Mouse (Mus musculus) lung, postnatal 10 days (tissue): ENCODE measurements around the gene Ccdc184.

Source experiments
- DNase-seq: peaks from one replicate; pipeline ENCODE4 v3.0.0; 2021

Gene Ccdc184

DNA sequence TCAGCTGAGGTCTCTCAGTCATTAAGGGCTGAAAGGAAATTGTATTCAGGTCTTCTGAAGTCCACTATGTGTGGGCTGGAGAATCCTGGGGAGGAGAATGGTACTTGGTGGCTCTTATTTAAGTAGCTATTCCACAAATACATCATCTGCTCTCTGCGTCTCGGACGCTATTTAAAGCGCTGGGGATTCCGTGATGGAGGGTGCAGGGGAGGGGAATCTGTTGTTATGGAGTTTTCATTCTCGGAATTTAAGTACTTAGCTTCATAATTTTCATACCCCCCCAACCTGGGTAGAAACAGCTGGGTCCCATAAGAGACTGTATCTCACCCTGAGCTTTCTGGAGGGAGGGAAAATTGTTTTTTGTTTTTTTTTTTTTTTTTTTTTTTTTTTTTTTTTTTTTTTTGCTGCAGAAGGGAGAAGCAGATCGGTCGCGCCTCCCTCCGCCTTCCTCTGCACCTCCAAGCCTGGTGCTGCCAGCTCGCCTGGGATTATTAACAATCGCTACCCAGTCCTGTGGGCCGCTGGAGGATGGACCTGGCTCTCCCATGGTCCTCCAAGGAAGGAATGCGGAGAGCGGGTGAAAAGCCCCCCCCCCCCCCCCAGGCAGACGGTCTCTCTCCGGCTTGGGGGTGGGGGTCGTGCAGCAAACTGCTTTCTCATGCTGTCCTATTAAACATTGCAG lies at the start of gene Ccdc184:
Ccdc184 (plus strand) TSS at position 196 of the 682 bp plus-strand sequence.
- DNase-seq = no peak

DNA sequence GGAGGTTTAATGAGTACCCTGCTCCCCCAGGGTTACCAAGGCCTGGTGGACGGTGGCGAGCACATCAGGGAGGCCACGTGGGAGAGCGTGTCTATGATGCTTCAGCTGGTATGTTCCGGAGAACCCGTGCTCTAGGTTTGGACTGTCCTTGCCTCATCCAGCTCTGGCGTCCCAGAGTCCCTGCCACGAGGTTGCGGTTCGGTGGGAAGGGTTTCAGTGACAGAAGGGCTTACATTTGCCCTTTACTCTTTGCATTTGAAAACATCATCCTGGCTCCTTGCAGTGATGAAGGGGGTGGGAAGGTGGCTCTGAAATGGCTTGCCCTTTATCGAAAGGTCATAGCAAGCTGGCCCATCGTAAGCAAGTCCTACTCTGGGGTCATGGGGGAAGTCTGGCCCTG lies 47.6 kb upstream of the Ccdc184 start:
- DNase-seq = no peak

DNA sequence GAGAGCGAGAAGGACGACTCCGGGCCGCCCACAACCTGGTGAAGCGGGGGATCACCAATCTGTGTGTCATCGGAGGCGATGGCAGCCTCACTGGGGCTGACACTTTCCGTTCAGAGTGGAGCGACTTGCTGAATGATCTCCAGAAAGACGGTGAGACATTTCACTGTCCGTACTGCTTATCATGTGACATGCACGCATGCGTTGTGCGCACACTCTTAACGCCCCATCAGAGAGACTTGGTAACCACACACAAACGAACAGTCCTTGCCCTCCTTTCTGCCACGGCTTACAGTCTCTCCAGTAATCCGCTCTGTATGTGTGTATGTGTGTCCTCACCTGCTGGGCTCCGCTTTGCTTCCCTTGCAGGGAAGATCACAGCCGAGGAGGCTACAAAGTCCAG lies 46.1 kb upstream of the Ccdc184 start:
- no peak for DNase-seq

DNA sequence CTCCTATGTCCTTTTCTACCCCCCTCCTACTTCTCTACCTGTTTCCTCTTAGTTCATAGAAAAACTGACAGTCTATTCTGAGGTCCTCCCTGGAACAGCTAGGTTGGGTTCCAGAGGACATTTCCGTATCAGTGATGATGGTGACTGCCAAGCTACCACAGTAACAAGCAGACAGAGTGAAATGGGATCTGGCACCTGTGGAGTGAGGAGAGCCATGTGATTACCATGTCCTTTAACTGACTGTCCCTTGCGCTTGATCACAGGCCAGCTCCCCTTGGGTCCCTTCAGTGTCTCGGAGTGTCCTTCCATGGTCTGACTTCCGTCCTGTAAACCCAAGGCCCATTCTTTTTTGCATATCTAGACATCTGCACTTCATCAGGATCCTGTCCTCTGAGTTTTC lies 36.0 kb upstream of the Ccdc184 start:
- DNase-seq = no peak

DNA sequence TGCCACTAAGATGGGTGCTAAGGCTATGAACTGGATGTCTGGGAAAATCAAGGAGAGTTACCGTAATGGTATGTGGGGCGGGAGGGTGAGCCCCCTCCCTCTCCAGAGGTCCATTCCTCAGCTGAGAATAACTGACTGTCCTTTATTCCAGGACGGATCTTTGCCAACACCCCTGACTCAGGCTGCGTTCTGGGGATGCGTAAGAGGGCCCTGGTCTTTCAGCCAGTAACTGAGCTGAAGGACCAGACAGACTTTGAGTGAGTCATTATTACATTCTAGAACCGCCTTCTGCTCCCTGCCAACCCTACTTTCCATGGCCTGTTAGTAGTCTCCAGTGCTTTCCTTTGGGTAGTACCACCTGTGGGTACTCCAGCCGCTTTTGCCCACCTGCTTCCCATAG lies 35.5 kb upstream of the Ccdc184 start:
- no peak for DNase-seq

DNA sequence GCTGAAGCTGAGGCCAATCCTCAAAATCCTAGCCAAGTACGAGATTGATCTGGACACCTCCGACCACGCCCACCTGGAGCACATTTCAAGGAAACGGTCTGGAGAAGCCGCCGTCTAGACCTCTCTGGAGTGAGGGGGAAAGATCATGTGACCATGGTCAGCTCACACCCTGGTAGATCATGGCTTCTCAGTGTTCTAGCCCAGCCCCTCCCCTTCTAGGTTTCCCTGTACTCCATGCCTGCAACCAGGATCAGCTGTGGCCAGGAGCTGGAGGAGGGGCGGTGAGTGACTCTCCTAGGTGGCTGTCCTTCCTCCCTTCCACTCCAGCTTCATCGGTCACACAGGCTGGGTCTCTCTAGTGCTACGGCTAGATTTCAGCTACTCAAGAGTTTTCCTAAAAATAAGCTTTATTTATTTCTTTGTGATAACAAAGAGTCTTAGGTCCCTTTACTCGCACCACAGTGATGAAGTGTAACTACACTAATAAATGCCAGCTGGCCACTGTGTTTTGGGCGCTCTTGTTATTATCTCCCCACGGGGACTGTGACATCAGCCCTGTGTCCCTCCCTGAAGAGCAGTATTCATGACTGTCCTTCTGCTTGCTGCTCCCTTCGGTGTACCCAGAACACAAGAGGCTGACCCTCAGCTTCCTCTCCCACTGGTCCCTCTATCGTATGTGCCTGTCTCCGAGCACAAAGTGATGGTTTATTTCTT lies 34.9 kb upstream of the Ccdc184 start:
- peak; percentile 69 for DNase-seq

DNA sequence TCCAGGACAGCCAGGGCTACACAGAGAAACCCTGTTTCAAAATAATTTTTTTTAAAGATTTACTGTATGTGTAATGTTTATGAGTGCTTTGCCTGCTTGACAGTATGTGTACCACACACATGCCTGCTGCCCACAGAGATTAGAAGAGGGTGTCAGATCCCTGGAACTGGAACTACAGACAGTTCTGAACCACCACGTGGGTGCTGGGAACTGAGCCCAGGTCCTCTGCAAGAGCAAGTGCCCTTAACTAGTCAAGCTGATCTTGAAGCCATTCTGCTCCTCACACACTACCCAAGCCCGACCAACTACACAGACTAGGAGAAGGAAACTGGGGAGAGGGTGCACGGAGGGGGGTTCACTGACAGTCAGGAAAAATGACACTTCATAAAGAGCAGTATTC lies 33.5 kb upstream of the Ccdc184 start:
- DNase-seq = no peak

DNA sequence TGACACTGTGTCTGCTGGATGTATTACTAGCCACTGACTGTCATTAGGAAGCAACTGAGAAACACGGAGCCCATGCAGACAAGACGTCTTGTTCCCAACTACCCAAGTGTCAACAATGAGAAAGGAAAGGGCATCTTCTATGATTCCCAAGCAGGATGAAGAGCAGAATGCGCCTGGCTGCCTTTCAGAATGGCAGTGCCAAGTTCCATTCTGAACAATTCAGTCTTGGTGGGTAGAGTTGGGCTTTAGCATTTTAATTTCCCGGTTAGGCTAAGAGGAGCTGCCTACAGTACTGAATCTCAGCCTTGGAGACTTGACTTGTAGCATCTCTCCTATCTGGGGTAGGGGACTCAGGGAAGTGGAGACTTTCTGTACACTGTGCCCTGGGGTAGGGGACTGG lies 32.9 kb upstream of the Ccdc184 start:
- DNase-seq = no peak

DNA sequence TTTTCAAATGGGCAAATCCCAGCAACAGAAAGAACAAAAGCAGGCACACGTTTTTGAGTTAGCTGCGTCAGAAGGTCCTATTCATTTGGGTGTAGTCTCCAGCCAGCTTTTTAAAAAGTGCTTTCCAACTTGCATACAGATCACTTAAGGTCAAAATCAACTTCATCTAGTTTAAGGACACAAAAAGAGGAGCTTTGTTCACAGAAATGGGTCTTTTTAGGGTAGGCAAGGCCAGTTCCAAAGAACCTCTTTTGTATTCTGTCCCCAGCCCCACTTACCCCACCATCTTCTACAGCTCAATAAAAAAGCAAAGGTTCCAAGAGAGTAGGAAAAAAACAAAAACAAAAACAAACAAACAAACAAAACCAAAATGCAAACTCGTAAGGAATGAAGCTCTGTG lies 32.3 kb upstream of the Ccdc184 start:
- no peak for DNase-seq

DNA sequence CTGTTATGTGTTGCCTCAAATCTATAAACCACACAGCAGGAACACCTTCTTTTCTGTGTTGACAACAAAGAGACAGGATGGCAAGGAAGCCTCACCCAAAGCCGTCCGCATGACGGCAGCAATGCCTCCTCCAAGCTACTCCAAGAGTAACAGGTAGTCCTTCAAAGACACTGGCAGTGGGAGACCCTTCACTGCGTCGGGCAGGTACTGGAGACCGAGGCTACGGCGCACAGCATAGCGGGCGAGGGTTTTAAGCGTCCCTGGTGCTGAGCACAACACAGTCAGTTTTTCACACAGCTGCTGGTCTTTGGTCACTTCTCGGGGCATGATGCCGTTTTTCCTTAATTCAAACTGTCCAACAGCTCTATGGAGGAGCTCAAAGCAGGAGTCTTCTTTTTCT lies 31.3 kb upstream of the Ccdc184 start:
- no peak for DNase-seq

DNA sequence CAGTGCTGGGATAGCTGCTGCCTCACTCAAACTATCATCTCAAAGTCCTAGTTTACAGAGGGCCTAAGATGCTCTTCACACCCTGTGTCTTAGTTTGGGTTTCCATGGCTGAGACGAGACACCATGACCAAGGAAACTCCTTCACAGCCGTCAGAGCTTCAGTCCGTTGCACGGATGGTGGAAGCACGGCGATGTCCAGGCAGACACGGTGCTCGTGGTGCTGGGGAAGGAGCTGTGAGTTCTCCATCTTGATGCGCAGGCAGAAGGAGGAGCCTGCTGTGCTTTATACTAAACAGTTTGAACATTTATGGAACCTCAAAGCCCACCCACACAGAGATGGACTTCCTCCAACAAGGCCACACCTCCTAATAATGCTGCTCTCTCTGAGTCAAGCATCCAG lies 30.1 kb upstream of the Ccdc184 start:
- no peak for DNase-seq

DNA sequence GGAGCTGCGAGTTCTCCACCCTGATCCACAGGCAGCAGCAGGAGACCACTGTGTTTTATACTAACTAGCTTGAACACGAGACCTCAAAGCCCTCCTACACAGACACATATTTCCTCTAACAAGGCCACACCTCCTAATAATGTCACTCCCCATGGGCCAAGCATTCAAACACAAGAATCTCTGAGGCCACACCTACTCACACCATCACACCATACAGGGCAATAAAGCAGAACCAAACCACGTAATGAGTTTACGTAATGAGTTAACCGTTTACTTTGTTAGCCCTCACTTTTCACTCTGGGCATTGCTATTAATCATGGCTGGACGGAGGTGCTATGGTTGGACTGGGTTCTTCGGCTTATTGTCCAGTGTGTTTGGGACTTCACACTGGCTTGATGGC lies 27.2 kb upstream of the Ccdc184 start:
- no peak for DNase-seq

DNA sequence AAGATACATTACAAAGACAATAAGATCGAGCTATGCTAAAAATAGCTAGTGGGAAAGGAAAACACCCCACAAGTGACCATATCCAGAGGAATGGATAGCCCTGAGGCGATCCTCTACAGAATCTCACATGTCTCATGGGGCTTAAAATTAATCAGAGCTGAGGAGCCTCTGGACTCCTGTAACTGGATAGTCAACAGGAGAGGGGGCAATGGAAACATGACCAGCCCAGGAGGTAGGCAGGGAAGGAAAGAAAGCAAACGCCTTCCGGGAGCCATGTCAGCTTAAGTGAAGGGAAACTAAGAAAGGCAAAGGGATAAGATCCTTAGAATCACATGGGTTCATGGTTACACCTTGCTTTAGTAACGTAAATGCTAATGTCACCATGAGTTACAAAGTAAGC lies 26.1 kb upstream of the Ccdc184 start:
- no peak for DNase-seq

DNA sequence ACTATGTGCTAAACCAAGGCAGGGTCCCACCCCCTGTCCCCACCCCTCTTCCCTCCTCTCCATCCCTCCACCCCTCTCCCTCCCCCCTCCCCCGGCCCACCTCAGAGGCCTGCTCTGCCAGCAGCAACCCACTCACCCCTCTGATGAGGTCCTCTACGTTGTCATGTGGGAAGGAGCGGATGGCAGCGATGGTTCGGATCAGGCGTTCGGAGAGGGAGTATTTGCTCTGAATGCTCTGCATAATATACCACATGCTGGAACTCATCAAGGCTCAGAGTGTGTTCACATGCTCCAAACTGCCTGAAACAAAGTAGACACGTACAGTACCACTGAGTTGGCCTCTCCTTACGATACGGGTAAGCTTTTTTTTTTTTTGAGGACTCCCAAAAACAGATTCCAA lies 24.4 kb upstream of the Ccdc184 start:
- DNase-seq = no peak

DNA sequence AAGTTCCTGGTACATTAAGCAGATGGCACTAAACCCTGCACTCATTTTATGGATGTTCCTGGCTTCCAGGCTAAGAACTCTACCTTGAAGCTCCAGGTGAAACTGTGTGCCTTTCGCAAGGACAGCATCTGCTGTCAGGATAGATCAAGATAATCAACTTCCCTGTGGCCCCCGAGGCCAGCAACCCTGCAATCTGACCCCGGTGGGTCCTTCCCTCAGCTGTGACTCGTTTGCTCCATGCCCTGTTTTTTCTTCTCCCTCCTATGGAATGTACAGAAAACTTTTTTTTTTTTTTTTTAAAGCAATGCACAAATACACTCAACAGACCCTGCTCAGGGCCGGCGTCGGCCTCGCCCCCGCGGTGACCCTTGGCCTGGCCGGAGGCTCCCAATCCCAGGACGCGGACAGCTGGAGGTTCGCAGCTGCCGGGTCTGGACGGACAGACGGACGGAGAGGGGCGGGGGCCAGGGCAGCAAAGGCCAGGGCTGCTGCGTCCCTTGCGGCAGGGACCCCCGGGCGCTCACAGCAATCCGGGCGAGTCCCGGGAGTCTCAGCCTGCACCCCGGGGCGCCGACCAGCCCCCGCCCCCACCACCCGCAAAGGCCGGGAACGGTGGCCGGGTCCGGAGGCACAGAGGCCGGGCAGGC lies 22.0 kb upstream of the Ccdc184 start:
- DNase-seq = peak; percentile 53

DNA sequence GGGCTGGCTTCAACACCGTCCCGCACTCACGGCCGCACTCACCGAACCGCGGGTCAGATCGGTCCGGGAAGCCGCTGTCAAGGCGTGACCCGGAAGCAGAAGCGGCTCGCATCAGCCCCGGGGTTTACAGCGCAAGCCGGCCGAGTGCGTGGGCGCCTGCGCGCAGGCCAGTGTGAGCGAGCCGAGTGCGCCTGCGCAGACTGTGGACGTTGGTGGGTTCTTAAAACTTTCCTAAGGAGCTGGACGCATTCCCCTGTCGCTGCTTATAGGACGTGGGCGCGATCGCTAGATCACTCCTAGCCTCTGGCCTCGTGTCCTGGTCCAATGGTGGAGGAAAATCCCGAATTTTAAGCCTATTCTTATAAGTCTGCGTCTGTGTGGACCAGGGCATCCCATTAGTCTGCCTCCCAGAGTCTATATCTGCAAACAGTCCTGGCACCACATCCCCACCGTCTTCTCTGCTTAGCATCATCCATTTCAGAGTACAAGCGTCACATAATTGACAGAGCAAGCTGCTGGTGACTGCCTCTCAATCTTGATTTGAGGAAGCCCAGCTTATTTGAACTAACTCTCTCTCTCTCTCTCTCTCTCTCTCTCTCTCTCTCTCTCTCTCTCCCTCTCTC lies 21.3 kb upstream of the Ccdc184 start:
- peak; percentile 96 for DNase-seq

DNA sequence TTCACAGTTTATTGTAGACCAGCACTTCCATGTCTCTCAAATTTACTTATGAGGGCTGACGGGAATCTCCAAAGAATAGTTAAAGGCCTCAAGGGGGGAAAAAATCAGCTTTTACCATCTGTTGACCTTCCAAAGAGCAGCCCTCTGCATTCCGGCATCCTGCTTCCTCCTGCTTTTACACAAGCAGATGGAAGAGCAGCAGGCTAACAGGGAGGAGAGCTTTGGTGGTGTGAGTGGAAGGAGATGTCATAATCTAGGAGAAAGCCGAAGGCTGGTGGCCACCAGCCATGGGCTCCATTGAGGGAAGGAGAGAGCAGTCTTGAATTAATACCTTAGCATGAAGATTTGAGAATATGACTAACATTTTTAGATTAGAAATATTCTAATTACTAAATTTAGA lies 18.6 kb upstream of the Ccdc184 start:
- DNase-seq = no peak

DNA sequence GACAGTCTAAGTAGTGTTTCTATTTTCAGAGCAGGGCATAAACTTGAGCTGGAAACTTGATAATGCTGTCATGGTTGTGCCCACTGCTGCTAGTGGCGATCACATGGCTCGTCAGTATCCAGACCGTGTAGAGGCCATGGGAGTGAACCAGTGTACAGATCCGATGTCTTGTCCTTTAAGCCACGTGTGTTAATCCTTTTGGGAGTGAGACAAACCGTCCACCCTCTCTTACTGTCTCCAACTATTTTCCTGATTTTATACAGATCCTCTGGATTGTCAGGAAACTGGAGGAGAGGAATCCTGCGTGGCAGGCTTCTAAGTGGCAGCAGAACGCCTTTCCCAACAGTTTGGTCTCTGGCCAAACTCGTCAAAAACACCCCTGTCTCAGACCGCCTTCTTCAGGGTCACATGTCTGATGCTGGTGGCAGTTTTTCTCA lies 17.8 kb upstream of the Ccdc184 start:
- DNase-seq = peak; percentile 46

DNA sequence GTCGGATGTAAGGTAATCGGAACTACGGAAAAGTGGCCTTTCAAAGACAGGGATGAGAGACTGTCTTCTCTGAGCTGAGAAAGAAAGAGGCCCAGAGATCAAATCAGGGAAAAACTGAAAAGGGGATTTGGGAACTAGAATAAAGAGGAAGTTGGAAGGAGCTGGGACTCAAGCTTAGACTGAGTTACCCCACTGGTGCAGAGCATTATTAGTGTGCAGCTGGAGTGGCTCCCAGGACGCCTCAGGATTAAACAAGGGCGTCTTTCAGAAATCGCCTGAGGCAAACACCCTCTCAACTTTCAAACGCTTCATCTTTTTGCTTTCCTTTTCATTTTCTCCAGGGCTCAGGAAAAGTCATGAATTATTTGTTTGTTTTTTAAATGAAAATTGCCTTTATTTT lies 14.0 kb upstream of the Ccdc184 start:
- peak; percentile 60 for DNase-seq

DNA sequence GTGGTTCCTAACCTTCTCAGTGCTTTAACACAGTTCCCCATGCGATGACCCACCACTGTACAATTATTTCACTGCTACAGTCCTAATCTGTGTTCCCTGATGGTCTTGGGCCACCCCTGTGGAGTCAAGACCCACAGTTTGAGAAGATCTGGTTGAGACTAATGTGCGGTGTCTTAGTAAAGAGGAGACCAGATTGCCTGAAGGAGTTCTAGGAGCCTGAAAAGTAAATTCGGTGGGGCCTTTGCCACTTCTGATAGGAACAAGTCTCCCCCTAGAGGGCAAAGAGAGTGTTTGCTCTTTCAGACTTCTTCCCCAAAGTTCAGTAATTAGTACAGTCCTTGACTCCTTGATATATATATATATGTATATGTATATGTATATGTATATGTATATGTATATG lies 13.3 kb upstream of the Ccdc184 start:
- peak; percentile 51 for DNase-seq

DNA sequence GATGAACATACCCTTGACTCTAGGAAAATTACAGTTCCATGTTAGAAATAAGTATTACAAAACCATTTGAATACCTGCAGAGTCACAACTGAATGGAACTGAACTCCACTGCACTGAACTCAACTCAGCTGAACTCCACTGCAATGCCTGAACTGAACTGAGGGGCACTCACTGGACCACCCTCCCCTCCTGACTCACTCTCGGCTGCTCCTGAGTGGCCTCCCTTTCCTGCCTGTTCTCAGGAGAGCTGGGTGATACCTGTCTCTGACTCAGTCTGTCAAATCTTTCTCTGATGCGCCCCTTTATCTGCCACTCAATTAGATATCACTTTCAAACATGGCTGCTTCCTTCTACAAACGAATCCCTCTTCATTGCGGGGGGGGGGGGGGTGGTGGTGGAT lies 12.8 kb upstream of the Ccdc184 start:
- DNase-seq = no peak

DNA sequence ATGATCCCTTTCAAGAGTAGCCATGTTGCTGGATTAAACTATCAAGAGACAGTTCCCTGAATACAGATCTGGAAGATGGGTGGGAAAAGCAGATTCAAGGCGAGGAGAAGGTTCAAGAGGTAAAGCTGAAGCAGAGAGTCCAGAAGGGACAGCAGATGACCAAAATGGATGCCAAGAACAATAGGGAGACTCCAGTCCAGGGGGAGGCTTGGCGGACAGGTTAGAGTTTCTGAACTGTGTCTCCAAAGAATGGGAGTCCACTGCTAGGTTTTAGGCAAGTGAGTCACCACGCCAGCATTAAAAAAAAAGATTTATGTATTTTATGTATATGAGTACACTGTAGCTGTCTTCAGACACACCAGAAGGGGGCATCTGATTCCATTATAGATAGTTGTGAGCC lies 12.3 kb upstream of the Ccdc184 start:
- no peak for DNase-seq

DNA sequence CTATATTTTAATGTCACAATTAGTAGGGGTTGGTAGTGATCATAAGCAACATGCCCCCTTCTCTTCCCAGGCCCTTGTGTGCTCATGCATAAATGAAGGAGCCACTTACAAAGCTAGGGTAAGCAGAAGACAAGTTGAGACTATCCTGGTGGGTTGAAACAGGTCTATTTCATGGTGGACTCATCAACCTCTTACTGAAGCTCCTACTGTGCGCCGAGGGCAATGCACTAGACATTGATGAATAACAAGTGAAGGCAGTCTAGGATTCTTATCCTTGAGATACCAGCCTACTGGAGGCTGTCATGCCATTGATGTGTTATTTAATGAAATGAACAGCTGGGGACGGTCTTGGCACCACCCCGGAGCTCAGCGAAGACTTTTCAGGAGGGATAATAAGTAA lies 11.7 kb upstream of the Ccdc184 start:
- DNase-seq = no peak

DNA sequence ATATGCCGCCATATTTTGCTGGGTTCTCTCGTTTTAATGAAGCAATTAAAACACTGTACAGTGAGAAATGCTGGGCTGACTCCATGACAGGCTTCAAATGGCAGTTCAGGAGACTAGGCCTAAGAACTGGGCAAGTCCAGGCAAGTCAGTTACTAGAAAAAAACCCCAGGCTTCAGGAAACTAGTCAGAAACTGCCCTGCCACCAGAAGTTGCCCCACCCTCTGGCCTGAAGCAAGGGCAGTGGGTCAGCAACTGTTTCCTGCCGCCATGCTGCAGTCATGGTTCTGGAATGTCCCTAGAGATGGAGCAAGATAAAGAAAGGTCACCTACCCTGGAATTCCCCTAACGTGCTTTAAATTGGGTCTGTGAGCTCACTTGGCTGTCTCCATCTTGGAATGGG lies 11.0 kb upstream of the Ccdc184 start:
- DNase-seq = no peak
